Mouse (Mus musculus) bone marrow, adult 2 months (tissue): Measurements from ENCODE around the gene Ap3m1.

Source experiments
- CTCF ChIP-seq: fragments of 200-500 bp; IDR thresholded peaks from 2 replicates; pipeline ENCODE4 v1.5.1; 2011; ENCODE audit warnings: low read length, control low read depth; ENCODE audit not compliant: control insufficient read depth, insufficient read depth
- POLR2A ChIP-seq: fragments of 200-500 bp; IDR thresholded peaks from 2 replicates; pipeline ENCODE4 v1.6.1; 2011; ENCODE audit warnings: low read depth, mild to moderate bottlenecking, control low read depth, low read length, borderline replicate concordance; ENCODE audit not compliant: control insufficient read depth

DNA sequence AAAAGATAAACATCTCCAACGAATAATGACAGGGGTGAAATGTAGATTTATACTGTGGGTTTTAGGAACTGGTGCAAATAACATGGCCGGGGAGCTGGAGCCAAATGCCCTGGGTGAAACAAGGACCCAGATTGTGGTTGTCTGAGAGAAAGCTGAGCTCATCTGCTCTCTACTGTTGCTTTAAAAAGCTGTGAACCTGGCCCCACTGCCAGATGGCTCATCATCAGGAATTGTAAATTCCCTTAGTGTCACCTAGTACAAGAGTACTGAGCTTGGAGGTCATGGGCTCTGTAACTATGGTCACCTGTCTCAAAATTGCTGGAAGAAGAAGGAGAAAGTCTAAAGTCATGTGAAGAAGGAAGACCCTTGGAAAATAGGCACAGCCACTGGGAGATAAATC lies 6.7 kb upstream of the Ap3m1 start:
- TF ChIP-seq CTCF, result no peak
- TF ChIP-seq POLR2A, result no peak
